Mouse (Mus musculus): ENCODE measurements around the gene Hcfc1.

DNA sequence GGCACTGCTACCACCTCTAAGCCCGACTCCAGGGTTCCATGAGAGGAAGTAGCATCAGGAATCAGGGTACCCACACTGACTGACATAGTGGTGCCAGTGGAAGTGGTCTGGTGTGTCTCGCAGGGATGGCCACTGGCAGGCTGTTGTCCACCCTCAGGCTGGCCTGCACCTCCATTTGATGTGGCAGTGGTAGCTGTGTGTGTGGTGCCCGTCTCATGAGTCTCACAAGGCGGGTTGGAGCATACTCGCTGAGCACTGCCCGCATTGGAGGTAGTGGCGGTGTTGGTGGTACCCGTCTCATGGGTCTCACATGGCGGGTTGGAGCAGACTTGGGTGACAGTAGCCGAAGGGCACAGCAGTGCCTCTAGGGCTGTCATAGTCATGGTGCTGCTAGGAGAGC lies 16.8 kb downstream of the Hcfc1 start:
- TF ChIP-seq CTCF (IDR thresholded peaks at IDR 0.05; ENCODE audit: low read depth) (no peak), EP300 (IDR thresholded peaks at IDR 0.05; ENCODE audit: low read depth) (no peak)

Data from liver, embryonic 14.5 days (tissue).